Mouse (Mus musculus): ENCODE measurements around the gene Entpd1.

Entpd1 gene

GRCm38 (mm10) chr19:40665778-40666177, 53.6 kb downstream of the Entpd1 start:
- DNase-seq (ENCODE audit: low spot score in 2 of 2), result no peak

GRCm38 (mm10) chr19:40667111-40667510, 54.9 kb downstream of the Entpd1 start:
- no peak for DNase-seq (ENCODE audit: low spot score in 2 of 2)

- DNase-seq (ENCODE audit: low spot score in 2 of 2), result no peak
Measured at GRCm38 (mm10) chr19:40675329-40675728, 63.2 kb downstream of the Entpd1 start.

- no peak for DNase-seq (ENCODE audit: low spot score in 2 of 2)
Measured at GRCm38 (mm10) chr19:40678087-40678486, 65.9 kb downstream of the Entpd1 start.

- DNase-seq (ENCODE audit: low spot score in 2 of 2), result no peak
Measured at GRCm38 (mm10) chr19:40678532-40679307, 66.6 kb downstream of the Entpd1 start.

GRCm38 (mm10) chr19:40679632-40680031, 67.5 kb downstream of the Entpd1 start:
- no peak for DNase-seq (ENCODE audit: low spot score in 2 of 2)

- no peak for DNase-seq (ENCODE audit: low spot score in 2 of 2)
Measured at GRCm38 (mm10) chr19:40684124-40684523, 72.0 kb downstream of the Entpd1 start.

GRCm38 (mm10) chr19:40684566-40684965, 72.4 kb downstream of the Entpd1 start:
- DNase-seq (ENCODE audit: low spot score in 2 of 2), result no peak

GRCm38 (mm10) chr19:40687291-40687927, 75.2 kb downstream of the Entpd1 start:
- no peak for DNase-seq (ENCODE audit: low spot score in 2 of 2)

- DNase-seq (ENCODE audit: low spot score in 2 of 2), result no peak
Measured at GRCm38 (mm10) chr19:40693201-40693600, 81.0 kb downstream of the Entpd1 start.

GRCm38 (mm10) chr19:40696116-40696515, 84.0 kb downstream of the Entpd1 start:
- no peak for DNase-seq (ENCODE audit: low spot score in 2 of 2)

GRCm38 (mm10) chr19:40698103-40698853, 86.1 kb downstream of the Entpd1 start:
- DNase-seq (ENCODE audit: low spot score in 2 of 2), result no peak

- DNase-seq (ENCODE audit: low spot score in 2 of 2), result no peak
Measured at GRCm38 (mm10) chr19:40699816-40700215, 87.7 kb downstream of the Entpd1 start.

GRCm38 (mm10) chr19:40702406-40702805, 90.2 kb downstream of the Entpd1 start:
- DNase-seq (ENCODE audit: low spot score in 2 of 2), result no peak

GRCm38 (mm10) chr19:40712889-40713628, 100.9 kb downstream of the Entpd1 start:
- no peak for DNase-seq (ENCODE audit: low spot score in 2 of 2)

- DNase-seq (ENCODE audit: low spot score in 2 of 2), result no peak
Measured at GRCm38 (mm10) chr19:40714700-40715099, 102.5 kb downstream of the Entpd1 start.

- DNase-seq (ENCODE audit: low spot score in 2 of 2), result no peak
Measured at GRCm38 (mm10) chr19:40716981-40717380, 104.8 kb downstream of the Entpd1 start.

GRCm38 (mm10) chr19:40719439-40720105, 107.4 kb downstream of the Entpd1 start:
- no peak for DNase-seq (ENCODE audit: low spot score in 2 of 2)

- no peak for DNase-seq (ENCODE audit: low spot score in 2 of 2)
Measured at GRCm38 (mm10) chr19:40720381-40720780, 108.2 kb downstream of the Entpd1 start.

GRCm38 (mm10) chr19:40722137-40723038, 110.2 kb downstream of the Entpd1 start:
- peak in 1 of 2 experiments; percentile 52 for DNase-seq (ENCODE audit: low spot score in 2 of 2)

All from cerebellum, postnatal 4 days (tissue).